Mouse (Mus musculus): ENCODE results near the gene Slc26a9. TPM values are rescaled to one million over a fixed set of nuclear protein-coding genes. Genes with fewer than 3 reads are reported as not detected.

Slc26a9 gene
- polyA plus RNA-seq, 1 experiment from 2014 or later, result 0.51 TPM

- no peaks in the 10 kb centered on the region for H3K36me3 ChIP-seq (ENCODE audit: control insufficient read depth, insufficient read depth, low read length)
- no peak overlapping the region for H3K27ac ChIP-seq (ENCODE audit: low read depth)
- no peaks in the 10 kb centered on the region for H3K27me3 ChIP-seq (replicated peaks; ENCODE audit: control insufficient read depth, insufficient read depth, low read length)
- no peak overlapping the region for H3K9ac ChIP-seq (ENCODE audit: low read length)
- ATAC-seq (replicated peaks; ENCODE audit: low FRiP score, low TSS enrichment, low read depth) (no peak), DNase-seq (ENCODE audit: low spot score) (no peak)
- H3K9me3 ChIP-seq (ENCODE audit: control insufficient read depth, low read length), result no peaks in the 10 kb centered on the region
- WGBS, result 44% methylated on average over 2 of the region's 2 CpGs
- no peak overlapping the region for H3K4me2 ChIP-seq (ENCODE audit: low read length)
- H3K4me3 ChIP-seq (ENCODE audit: low read depth, low read length), result no peak overlapping the region
- peaks cover 3% of the 10 kb centered on the region; the same call in 1 of the 2 replicates for H3K4me1 ChIP-seq (replicated peaks; ENCODE audit: control insufficient read depth, insufficient read depth, low read length)
Observed at GRCm38 (mm10) chr1:131747761-131748160, 3.9 kb downstream of the Slc26a9 start.

GRCm38 (mm10) chr1:131748636-131749035, 4.8 kb downstream of the Slc26a9 start:
- 76% methylated on average over 2 of the region's 2 CpGs for WGBS
- peaks cover 3% of the 10 kb centered on the region; the same call in 1 of the 2 replicates for H3K4me1 ChIP-seq (replicated peaks; ENCODE audit: control insufficient read depth, insufficient read depth, low read length)
- H3K4me3 ChIP-seq (ENCODE audit: low read depth, low read length), result no peak overlapping the region
- no peaks in the 10 kb centered on the region for H3K9me3 ChIP-seq (ENCODE audit: control insufficient read depth, low read length)
- DNase-seq (ENCODE audit: low spot score) (no peak), ATAC-seq (replicated peaks; ENCODE audit: low FRiP score, low TSS enrichment, low read depth) (no peak)
- H3K9ac ChIP-seq (ENCODE audit: low read length), result no peak overlapping the region
- no peak overlapping the region for H3K27ac ChIP-seq (ENCODE audit: low read depth)
- H3K36me3 ChIP-seq (ENCODE audit: control insufficient read depth, insufficient read depth, low read length), result no peaks in the 10 kb centered on the region
- H3K4me2 ChIP-seq (ENCODE audit: low read length), result no peak overlapping the region
- no peaks in the 10 kb centered on the region for H3K27me3 ChIP-seq (replicated peaks; ENCODE audit: control insufficient read depth, insufficient read depth, low read length)

GRCm38 (mm10) chr1:131749706-131750545, 6.1 kb downstream of the Slc26a9 start:
- no peak overlapping the region for H3K4me2 ChIP-seq (ENCODE audit: low read length)
- DNase-seq (ENCODE audit: low spot score) (no peak), ATAC-seq (replicated peaks; ENCODE audit: low FRiP score, low TSS enrichment, low read depth) (no peak)
- peaks cover 1% of the 10 kb centered on the region; the same call in 1 of the 2 replicates for H3K4me1 ChIP-seq (replicated peaks; ENCODE audit: control insufficient read depth, insufficient read depth, low read length)
- no peak overlapping the region for H3K27ac ChIP-seq (ENCODE audit: low read depth)
- WGBS, result 71% methylated on average over 15 of the region's 15 CpGs
- H3K9ac ChIP-seq (ENCODE audit: low read length), result no peak overlapping the region
- H3K4me3 ChIP-seq (ENCODE audit: low read depth, low read length), result no peak overlapping the region
- no peaks in the 10 kb centered on the region for H3K36me3 ChIP-seq (ENCODE audit: control insufficient read depth, insufficient read depth, low read length)
- no peaks in the 10 kb centered on the region for H3K27me3 ChIP-seq (replicated peaks; ENCODE audit: control insufficient read depth, insufficient read depth, low read length)
- no peaks in the 10 kb centered on the region for H3K9me3 ChIP-seq (ENCODE audit: control insufficient read depth, low read length)

GRCm38 (mm10) chr1:131751181-131751890, 7.5 kb downstream of the Slc26a9 start:
- Histone ChIP-seq H3K9me3 (ENCODE audit: control insufficient read depth, low read length) (no peaks in the 10 kb centered on the region), H3K4me3 (ENCODE audit: low read depth, low read length) (no peak overlapping the region), H3K27ac (ENCODE audit: low read depth) (no peak overlapping the region), H3K4me2 (ENCODE audit: low read length) (no peak overlapping the region), H3K36me3 (ENCODE audit: control insufficient read depth, insufficient read depth, low read length) (no peaks in the 10 kb centered on the region), H3K27me3 (replicated peaks; ENCODE audit: control insufficient read depth, insufficient read depth, low read length) (no peaks in the 10 kb centered on the region), H3K9ac (ENCODE audit: low read length) (no peak overlapping the region), H3K4me1 (replicated peaks; ENCODE audit: control insufficient read depth, insufficient read depth, low read length) (no peaks in the 10 kb centered on the region)
- ATAC-seq (replicated peaks; ENCODE audit: low FRiP score, low TSS enrichment, low read depth), result no peak
- no peak for DNase-seq (ENCODE audit: low spot score)
- WGBS, result 80% methylated on average over 3 of the region's 3 CpGs

GRCm38 (mm10) chr1:131751891-131752311, 8.1 kb downstream of the Slc26a9 start:
- Histone ChIP-seq H3K4me1 (replicated peaks; ENCODE audit: control insufficient read depth, insufficient read depth, low read length) (no peaks in the 10 kb centered on the region), H3K9me3 (ENCODE audit: control insufficient read depth, low read length) (no peaks in the 10 kb centered on the region), H3K9ac (ENCODE audit: low read length) (no peak overlapping the region), H3K4me3 (ENCODE audit: low read depth, low read length) (no peak overlapping the region), H3K27ac (ENCODE audit: low read depth) (no peak overlapping the region), H3K27me3 (replicated peaks; ENCODE audit: control insufficient read depth, insufficient read depth, low read length) (no peaks in the 10 kb centered on the region), H3K4me2 (ENCODE audit: low read length) (no peak overlapping the region), H3K36me3 (ENCODE audit: control insufficient read depth, insufficient read depth, low read length) (no peaks in the 10 kb centered on the region)
- ATAC-seq (replicated peaks; ENCODE audit: low FRiP score, low TSS enrichment, low read depth) (no peak), DNase-seq (ENCODE audit: low spot score) (no peak)
- 71% methylated on average over 10 of the region's 10 CpGs for WGBS

GRCm38 (mm10) chr1:131754212-131754829, 10.5 kb downstream of the Slc26a9 start:
- no peak for DNase-seq (ENCODE audit: low spot score)

GRCm38 (mm10) chr1:131754916-131755315, 11.1 kb downstream of the Slc26a9 start:
- no peaks in the 10 kb centered on the region for H3K9me3 ChIP-seq (ENCODE audit: control insufficient read depth, low read length)
- WGBS, result 90% methylated on average over 4 of the region's 4 CpGs
- H3K4me1 ChIP-seq (replicated peaks; ENCODE audit: control insufficient read depth, insufficient read depth, low read length), result no peaks in the 10 kb centered on the region
- no peak overlapping the region for H3K4me2 ChIP-seq (ENCODE audit: low read length)
- H3K27ac ChIP-seq (ENCODE audit: low read depth), result no peak overlapping the region
- no peaks in the 10 kb centered on the region for H3K36me3 ChIP-seq (ENCODE audit: control insufficient read depth, insufficient read depth, low read length)
- DNase-seq (ENCODE audit: low spot score) (no peak), ATAC-seq (replicated peaks; ENCODE audit: low FRiP score, low TSS enrichment, low read depth) (no peak)
- H3K27me3 ChIP-seq (replicated peaks; ENCODE audit: control insufficient read depth, insufficient read depth, low read length), result no peaks in the 10 kb centered on the region
- H3K9ac ChIP-seq (ENCODE audit: low read length), result no peak overlapping the region
- H3K4me3 ChIP-seq (ENCODE audit: low read depth, low read length), result no peak overlapping the region

More at GRCm38 (mm10) chr1:131754212-131754829, 10.5 kb downstream of the Slc26a9 start:
- Histone ChIP-seq H3K4me3 (ENCODE audit: low read depth, low read length) (no peak overlapping the region), H3K9me3 (ENCODE audit: control insufficient read depth, low read length) (no peaks in the 10 kb centered on the region), H3K27ac (ENCODE audit: low read depth) (no peak overlapping the region), H3K36me3 (ENCODE audit: control insufficient read depth, insufficient read depth, low read length) (no peaks in the 10 kb centered on the region), H3K4me1 (replicated peaks; ENCODE audit: control insufficient read depth, insufficient read depth, low read length) (no peaks in the 10 kb centered on the region), H3K27me3 (replicated peaks; ENCODE audit: control insufficient read depth, insufficient read depth, low read length) (no peaks in the 10 kb centered on the region), H3K4me2 (ENCODE audit: low read length) (no peak overlapping the region), H3K9ac (ENCODE audit: low read length) (no peak overlapping the region)
- 62% methylated on average over 3 of the region's 3 CpGs for WGBS
- ATAC-seq (replicated peaks; ENCODE audit: low FRiP score, low TSS enrichment, low read depth), result no peak

GRCm38 (mm10) chr1:131757211-131757610, 13.4 kb downstream of the Slc26a9 start:
- no peak for DNase-seq (ENCODE audit: low spot score)
- H3K4me2 ChIP-seq (ENCODE audit: low read length), result no peak overlapping the region
- ATAC-seq (replicated peaks; ENCODE audit: low FRiP score, low TSS enrichment, low read depth), result no peak
- WGBS, result 92% methylated on average over 6 of the region's 6 CpGs
- no peaks in the 10 kb centered on the region for H3K36me3 ChIP-seq (ENCODE audit: control insufficient read depth, insufficient read depth, low read length)
- no peaks in the 10 kb centered on the region for H3K4me1 ChIP-seq (replicated peaks; ENCODE audit: control insufficient read depth, insufficient read depth, low read length)
- H3K4me3 ChIP-seq (ENCODE audit: low read depth, low read length), result no peak overlapping the region
- no peak overlapping the region for H3K9ac ChIP-seq (ENCODE audit: low read length)
- H3K9me3 ChIP-seq (ENCODE audit: control insufficient read depth, low read length), result no peaks in the 10 kb centered on the region
- no peaks in the 10 kb centered on the region for H3K27me3 ChIP-seq (replicated peaks; ENCODE audit: control insufficient read depth, insufficient read depth, low read length)
- H3K27ac ChIP-seq (ENCODE audit: low read depth), result no peak overlapping the region
